Mouse (Mus musculus) gastrocnemius, postnatal 14 days (tissue): ENCODE data around the gene A830031A19Rik. TPM values are rescaled to one million over a fixed set of nuclear protein-coding genes. Genes with fewer than 3 reads are reported as not detected.

Experiments
- DNase-seq: peaks from one replicate; pipeline ENCODE4 v3.0.0; 2021; ENCODE audit warnings: mixed read lengths
- intact Hi-C: fragments of 180-260 bp; cut with DNase I; formaldehyde crosslinking; loops from one replicate; pipeline ENCODE4 v1.15.1; 2025; ENCODE audit warnings: low total_unique reads
- long read RNA-seq, 2 experiments: library from polyadenylated mRNA; stranded (forward); transcript quantifications; one replicate each; pipeline ENCODE4 v2.0.0; 2021
- total RNA-seq, 2 experiments: library from RNA; stranded (reverse); gene quantifications; 2 replicates each; pipeline ENCODE4 v1.2.3; 2021

Gene A830031A19Rik
- not detected for total RNA-seq
- long read RNA-seq, experiment 1: 0 reads
- long read RNA-seq, experiment 2: 0 reads

DNA sequence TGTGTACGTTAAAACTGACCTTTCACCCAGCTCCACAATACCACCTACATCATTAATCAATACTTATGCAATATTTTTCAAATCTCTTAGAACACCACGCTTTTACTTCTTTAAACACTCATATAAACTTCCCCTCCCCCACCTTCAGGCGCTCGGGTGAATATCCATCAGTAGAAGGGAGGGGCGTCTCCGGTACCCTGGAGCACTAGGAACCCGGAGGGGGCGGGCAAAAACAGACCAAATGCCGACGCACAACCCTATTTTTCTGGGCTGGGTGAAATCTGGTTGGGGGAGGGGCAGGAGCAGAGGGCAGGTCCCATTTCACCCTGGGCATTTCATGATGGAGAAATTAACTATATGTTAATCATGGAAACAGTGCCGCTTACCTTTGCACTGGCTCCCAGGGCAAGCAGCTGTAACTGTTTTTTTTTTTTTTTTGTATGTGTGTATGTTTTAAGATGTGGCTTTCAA, at the start of gene A830031A19Rik:
Gene A830031A19Rik (minus strand): TSS at position 421 of the 471 bp plus-strand sequence.
- intact Hi-C loops: no loop called here
- DNase-seq: no peak

DNA sequence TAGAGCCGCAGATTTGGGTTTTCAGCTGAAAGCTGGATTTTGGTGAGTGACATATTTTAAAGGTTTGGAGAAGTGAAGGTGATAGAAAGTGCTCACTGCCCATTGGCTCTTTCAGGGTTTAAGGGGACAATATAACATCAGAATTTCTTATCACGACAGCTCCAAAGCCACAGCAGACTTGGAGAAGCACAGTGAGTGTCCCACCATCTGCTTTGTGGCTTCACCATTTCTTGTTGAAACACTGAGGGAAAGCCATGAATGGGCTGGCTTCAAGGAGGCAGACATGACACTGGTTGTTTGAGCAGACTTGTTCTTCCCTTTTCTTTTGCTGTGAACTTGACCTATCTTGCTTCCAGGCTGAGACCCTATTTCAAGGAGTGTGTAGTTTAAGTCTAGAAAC, 49.1 kb upstream of the A830031A19Rik start:
- DNase-seq: no peak
- intact Hi-C loops: no loop called here

DNA sequence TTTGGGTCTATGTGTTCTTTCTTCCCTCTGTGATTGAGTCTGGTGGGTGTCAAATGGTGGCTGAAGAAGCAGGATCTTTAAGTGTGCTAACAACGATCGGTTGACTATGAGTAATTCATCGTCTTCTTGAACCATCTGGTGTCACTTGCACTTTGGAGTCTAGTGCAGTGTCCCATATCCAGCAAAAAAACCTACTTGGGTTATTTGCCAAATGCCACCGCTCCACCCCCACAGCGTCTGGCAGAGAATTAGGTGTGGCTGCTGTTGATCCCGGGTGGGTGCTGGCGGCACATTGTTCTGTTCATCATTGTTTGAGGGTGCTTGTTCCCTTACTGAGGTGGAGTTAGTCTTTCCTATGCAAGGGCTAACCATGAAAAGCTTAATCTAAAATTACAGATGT, 48.0 kb upstream of the A830031A19Rik start:
- DNase-seq: no peak
- intact Hi-C loops: no loop called here

DNA sequence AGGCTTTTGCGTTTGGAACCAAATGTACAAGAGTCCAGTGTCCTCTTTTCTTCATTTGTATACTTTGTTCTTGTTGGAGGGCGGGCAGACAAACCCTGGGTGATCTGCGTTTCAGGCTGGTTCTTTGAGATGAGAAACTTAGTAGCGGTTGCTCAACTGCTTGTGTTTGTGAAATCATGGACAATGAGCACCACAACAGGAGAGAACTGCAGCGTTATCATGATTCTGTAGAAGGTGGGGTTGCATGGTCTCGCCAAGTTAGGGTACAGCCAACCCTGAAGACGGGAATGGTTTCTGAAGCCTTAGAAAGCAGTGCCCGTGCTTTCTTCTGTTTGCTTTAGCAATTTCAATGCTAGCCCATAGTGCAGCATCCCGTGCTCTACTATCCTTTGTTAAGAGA, 46.3 kb upstream of the A830031A19Rik start:
- DNase-seq: no peak
- intact Hi-C loops: no loop called here

DNA sequence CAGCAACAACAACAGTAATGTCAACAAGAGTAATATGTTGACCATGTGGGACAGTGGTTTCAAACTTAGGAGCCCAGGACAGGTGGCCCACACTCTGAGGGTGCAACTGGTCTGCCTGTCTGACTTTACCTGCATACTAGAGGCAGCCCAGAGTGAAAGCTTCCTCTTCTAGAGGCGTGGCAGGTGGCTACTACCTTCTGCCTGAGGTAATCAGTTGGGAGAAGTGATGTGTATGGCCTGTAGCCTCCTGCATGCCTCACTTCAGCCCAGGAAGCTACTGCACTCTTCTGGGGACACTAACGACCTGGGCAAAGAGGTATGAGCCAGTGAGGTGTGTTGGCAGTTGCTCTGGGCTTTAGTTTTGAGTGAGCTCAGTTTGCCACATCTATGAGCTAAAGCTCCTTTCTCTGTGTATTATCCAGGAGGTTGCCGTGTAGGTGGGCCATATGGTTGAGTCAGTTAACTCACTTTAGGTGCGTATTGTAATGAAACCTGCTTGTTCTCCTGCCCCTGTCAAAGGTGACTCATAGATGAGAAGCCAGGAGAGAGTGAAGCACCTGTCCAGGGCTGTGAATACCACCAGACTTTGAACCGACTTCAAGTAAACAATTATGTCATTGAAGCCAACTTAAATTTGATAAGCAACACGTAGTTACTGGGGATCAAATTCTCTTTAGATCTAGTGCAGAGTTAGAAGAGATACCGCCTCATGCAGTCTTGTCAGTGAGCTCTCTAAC, 41.9 kb upstream of the A830031A19Rik start:
- no peak for DNase-seq
- intact Hi-C loops: no loop called here

DNA sequence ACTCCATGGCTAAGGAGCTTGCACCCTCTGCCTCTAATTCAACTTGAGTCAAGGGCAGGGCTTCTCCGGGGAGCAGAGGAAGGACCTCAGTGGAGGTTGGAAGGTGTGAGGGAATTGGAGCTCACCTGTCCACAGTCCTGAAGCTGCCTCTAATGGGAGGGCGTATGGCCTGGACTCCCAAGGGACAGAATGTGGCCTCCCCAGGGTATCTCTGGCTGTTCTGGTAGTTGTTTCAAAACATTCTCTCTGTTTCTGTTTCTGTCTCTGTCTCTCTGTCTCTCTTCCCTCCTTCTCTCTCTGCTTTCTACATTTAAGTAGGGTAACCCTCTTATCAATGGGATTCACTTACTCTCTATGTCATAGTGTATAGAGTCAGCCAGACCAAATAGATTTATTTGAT, 41.2 kb upstream of the A830031A19Rik start:
- intact Hi-C loops: no loop called here
- no peak for DNase-seq

DNA sequence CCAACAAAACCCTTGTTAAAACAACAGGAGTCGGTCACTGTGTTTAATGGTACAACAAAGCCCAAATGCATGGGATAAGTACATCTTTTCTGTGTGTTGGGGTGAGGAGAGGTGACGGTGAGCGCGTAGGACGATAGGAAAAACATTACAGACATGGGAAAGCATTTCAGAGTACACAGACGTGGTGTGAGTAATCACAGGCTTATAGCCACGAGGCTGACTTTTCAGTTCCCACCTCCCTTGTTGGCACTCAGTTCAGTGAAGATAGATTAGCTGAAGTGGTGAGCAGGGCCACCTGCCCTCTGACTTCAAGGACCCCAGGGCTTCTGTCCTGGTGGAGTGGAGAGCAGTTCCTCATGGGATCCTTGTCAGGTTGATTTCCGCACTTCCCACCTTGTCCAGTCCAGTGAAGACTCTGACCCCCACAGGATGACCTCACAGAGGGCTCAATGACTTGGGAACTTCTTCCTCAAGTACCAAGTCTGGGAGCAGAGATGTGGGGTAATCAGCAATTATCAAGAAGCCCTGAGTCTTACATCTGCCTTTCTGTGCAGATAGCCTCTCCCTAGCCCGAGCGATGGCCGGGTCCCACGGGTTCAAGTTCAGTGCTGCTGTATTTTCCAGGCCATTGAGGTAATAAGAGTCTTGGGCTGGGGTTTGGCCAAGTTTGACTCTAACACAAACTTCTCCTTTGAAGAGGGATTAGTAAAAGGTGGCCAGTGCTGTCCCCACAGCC, 40.3 kb upstream of the A830031A19Rik start:
- no peak for DNase-seq
- intact Hi-C loops: no loop called here

DNA sequence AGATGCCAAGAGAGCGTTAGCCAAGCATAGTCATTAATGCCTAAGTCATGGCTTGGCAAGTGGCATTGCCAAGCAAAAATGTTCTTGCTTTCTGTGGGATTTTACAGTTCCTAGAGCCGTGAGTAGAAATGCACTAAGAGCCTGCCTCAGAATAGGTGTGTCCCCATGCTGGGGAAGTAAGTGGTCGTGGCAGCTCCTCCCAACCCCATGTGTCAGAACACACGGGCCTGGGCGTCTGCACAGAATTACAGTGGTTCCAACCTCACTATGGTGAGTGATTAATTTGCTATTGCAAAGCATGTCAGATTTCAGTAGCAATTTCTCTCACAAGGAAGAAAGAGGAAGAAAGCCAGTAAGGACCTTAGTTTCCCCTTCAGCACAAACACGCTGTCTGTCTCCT, 36.9 kb upstream of the A830031A19Rik start:
- no peak for DNase-seq
- intact Hi-C loops: no loop called here

DNA sequence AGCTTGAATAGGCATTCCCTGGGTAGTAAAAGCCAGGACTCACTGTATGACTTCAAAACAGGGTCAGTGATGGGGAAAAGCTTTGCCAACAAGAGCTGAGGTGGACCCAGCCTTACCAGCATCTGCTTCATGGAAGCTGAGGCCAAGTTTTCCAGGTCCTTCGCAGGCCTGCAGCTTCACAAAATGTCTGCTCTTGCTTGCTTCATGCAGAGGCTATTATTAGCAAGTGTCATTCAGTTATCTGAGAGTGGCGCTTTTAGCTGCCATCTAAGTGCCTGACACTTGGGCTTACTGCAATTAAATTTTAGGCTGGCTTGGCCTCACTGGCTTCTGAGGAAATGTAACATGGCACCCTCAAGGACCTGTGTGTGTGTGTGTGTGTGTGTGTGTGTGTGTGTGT, 35.3 kb upstream of the A830031A19Rik start:
- DNase-seq: no peak
- intact Hi-C loops: no loop called here

DNA sequence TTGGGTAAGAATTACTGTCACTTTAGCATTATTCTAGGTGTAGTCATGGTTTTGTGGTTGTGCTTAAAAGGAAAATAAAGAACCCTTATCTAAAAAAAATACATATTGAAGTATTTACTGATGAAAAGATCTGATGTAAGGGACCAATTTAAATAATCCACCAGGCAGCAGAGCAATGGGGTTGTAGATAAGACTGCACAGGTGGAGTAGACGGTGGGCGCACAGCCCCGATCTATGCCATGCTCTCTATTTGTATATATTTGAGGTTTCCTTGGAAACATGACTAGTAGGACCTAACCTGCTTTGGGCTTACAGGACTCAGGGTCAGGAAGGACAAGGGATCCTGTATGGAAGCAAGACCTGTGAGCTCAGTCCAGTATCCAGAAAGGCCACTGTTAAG, 34.5 kb upstream of the A830031A19Rik start:
- intact Hi-C loops: no loop called here
- no peak for DNase-seq

DNA sequence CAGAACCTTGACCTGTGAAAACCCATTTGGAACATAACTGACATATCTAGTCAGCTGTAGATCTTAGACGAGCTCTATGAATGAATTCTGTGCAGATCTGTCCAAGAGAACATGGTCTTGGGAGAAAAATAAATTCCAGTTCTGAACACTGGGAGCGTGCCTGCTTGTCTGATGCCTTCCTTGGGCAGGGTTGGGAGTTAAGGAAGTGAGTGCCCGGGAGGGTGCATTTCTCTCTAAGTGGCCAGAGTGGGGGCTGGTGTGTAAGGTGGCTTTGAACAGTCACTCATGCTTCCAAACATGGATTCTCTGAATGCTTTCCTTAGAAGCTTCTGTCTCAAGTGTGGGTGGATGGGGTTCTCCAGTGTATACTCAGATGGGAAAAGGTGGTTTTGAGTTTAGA, 34.1 kb upstream of the A830031A19Rik start:
- intact Hi-C loops: no loop called here
- no peak for DNase-seq

DNA sequence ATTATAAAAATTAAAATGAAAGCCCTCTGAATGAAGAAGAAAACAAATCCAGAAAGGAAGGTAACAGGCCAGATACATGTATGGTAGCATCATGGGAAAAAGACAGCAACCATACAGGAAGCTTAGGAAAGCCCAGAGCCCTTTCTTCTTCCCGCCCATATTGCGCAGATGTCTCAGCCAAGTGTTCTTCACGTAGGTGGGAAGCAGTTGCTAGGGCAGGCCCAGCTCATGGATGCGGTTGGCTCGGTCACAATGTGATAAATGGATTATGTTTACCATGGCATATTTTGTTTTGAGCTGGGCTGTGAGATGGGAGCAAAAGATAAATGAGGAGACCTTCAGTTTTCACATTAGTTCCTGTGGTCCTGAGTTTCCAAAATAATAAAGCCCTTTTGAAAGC, 32.6 kb upstream of the A830031A19Rik start:
- intact Hi-C loops: no loop called here
- no peak for DNase-seq

DNA sequence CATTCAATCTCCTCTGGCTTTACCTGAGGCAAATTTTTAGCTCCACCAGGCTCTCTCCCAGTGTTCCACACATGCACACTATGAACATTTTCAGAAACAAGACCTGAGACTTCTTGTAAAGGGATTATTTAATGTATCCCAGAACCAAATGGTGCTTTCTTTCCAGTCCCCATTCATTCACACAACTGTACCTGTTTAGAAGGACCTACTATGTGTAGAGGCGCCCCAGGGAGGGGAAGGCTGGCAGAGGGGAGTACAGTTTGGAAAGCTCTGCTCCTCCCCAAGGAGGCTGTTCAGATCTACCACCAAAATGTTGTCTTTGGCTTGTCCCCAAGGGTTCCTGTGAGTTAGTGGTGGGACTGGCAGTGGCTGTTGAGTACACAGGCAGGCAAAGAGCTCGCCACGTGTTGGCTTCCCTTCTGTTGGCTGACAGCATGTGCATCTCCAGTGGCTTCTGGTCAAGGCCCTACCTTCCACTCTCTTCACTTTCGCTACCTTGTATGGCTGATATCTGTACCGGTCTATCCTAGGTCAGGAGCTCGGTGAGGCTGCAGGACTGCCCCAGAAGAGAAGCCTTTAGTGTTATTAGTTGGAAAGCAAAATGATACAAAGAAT, 28.4 kb upstream of the A830031A19Rik start:
- intact Hi-C loops: no loop called here
- DNase-seq: no peak

DNA sequence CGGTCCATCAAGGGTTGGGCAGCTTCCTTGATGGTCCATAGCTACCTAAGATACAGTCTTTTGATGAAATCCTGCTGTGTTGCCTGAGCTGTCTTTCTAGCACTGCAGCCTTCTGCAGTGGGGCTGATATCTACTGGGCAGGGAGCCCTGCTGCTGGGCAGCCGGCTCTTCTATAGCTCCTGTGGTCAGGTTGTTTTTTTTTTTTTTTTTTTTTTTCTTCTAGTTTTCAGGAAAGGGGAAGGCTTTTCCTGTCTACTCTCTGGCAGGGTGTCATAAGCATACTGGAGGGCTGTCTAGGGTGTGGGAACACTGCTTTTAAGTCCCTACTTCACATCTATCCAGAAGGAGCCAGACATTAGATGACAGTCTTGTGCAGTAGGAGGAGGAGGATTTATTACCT, 27.5 kb upstream of the A830031A19Rik start:
- intact Hi-C loops: no loop called here

DNA sequence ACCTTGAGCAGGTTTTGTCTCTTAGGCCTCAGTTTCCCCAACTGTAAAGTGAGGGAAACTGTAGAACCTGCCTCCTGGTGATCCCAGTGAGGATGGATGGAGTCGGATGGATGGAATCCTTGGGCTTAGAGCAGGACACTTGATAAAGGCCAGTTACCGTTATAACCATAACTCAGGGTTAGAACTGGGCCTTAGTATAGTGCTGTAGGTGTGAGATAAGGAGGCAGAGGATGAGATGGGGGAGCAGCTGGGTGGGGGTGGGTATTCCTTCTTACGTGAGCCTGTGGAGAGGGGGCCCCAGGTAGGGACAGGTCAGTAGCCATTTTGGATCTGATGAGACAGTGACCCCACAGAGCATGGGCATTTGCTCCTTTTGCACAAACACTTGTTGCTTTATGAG, 26.8 kb upstream of the A830031A19Rik start:
- DNase-seq: no peak
- intact Hi-C loops: no loop called here

More for the DNA sequence above, 27.5 kb upstream of the A830031A19Rik start:
- DNase-seq: no peak

DNA sequence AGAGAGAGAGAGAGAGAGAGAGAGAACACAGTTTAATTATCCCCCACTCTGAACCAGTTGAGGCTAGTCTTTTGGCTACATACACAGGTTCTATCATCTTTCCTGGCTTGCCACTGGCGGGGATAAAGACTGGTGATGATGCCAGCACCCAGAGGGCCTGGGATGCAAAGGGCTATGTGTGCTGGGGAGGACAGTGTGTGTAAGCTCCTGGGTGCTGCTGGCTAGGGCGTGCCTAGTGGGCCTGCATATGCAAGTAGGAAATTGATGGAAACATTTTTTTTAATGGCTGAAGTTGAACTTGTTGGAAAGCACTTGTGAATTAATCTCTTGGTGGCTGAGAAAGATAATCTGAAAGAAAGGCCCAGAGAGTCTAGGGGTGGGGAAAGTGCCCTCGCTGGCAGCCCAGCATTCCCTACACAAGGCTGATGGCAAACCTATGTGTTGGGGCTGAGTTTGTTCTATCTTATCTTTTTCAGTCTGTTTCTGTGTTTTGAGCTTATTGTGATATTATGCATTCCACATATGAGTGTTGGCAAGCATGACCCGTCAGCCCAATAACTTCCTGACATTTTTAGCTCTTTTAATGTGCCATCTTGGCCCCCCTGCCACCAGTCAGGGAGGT, 25.7 kb upstream of the A830031A19Rik start:
- intact Hi-C loops: no loop called here
- DNase-seq: no peak

DNA sequence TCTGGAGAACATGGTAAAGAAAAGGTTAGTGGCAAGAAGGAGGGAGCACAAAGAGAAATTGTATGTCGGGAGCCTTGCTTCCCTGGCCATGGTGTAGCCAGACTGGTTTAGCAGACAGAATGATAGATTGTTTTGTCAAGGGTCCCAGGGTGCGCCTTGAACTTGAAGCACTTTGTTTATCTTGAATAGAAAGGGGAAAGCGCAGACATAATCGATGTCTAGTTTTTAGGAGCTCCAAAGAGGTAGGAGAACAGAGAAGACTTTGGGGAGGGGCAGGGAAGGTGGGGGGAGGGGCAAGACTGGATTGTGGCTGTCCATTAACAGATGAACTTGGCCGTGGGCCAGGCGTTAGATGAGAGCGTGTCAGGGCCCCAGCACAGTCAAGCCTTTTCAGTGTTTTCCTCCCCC, 25.0 kb upstream of the A830031A19Rik start:
- no peak for DNase-seq
- intact Hi-C loops: no loop called here

DNA sequence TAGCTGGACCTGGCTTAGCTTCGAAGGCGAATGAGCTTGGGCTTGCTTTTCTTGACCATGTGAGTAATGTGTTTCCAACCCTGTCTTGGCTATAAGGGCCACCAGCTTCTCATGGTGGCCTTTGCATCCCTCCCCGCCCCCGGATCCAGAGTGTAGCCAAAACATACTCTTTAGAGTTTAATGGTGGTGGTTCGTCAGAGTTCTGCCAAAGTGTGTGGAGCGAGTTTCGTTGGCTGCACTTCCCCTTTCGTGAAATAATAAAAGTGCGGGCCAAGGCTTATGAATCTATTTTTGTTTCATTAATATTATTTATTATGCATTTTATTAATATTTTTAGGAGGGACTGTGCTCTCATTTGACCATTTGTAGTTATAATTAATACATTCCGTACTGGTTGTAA, 24.4 kb upstream of the A830031A19Rik start:
- no peak for DNase-seq
- intact Hi-C loops: no loop called here

DNA sequence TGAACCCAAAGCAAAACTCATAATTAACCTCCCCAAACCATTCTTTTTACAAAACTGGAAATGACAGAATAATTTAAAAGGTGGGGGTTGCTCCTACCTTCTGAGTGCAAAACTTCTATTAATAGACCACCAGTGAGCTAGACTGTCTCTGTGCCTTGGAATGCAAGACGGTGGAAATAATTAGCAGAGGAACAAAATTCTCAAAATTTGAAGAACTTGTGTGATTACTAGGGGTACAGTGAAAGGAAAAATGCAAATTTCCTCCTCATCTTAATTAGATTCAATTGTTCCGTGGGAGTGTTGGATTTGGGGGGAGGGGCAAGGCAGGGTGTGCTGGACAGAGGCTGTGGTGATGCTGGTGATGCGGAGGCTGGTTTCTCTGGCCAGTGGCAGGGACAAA, 23.8 kb upstream of the A830031A19Rik start:
- intact Hi-C loops: no loop called here

DNA sequence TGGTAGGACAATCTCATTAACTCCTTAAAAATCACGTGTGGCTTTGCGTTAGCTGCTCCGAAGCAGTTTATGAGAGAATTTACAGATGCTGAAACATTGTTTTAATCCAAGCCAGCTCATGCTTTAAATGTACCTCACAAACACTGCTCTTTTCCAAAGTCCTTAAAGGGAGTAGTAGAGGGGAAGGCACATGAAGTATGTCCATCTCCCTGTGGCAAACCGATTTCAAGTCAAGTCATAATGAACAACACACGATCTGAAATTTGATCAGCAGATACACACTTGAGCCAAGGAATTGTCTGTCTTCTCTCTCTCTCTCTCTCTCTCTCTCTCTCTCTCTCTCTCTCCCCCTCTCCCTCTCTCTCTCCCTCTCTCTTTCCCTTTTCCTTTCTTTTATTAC, 23.2 kb upstream of the A830031A19Rik start:
- intact Hi-C loops: no loop called here

More for the DNA sequence above, 23.8 kb upstream of the A830031A19Rik start:
- DNase-seq: no peak

More for the DNA sequence above, 23.2 kb upstream of the A830031A19Rik start:
- DNase-seq: no peak
